Mouse (Mus musculus): ENCODE results near the gene Gramd1b.
"Not testable (repeated sequence)": the region's sequence is repeated elsewhere in the genome, so short reads cannot be mapped to it uniquely, and the experiment has no call there.

Gramd1b gene

GRCm38 (mm10) chr9:40511970-40512369, 19.2 kb downstream of the Gramd1b start:
- DNase-seq: no peak

- no peak for DNase-seq
Observed at GRCm38 (mm10) chr9:40509479-40509878, 21.7 kb downstream of the Gramd1b start.

GRCm38 (mm10) chr9:40506576-40506975, 24.6 kb downstream of the Gramd1b start:
- DNase-seq: no peak

- DNase-seq: no peak
Observed at GRCm38 (mm10) chr9:40505471-40506312, 25.5 kb downstream of the Gramd1b start.

GRCm38 (mm10) chr9:40504886-40505285, 26.3 kb downstream of the Gramd1b start:
- DNase-seq: no peak

GRCm38 (mm10) chr9:40500691-40501090, 30.5 kb downstream of the Gramd1b start:
- DNase-seq: no peak

- not testable (repeated sequence) for DNase-seq
Observed at GRCm38 (mm10) chr9:40482351-40483084, 48.7 kb downstream of the Gramd1b start.

GRCm38 (mm10) chr9:40481271-40481670, 49.9 kb downstream of the Gramd1b start:
- no peak for DNase-seq

GRCm38 (mm10) chr9:40479333-40479732, 51.9 kb downstream of the Gramd1b start:
- peak; percentile 77 for DNase-seq

- no peak for DNase-seq
Observed at GRCm38 (mm10) chr9:40478146-40478900, 52.9 kb downstream of the Gramd1b start.

- DNase-seq: no peak
Observed at GRCm38 (mm10) chr9:40477611-40478010, 53.6 kb downstream of the Gramd1b start.

GRCm38 (mm10) chr9:40476098-40476497, 55.1 kb downstream of the Gramd1b start:
- no peak for DNase-seq

GRCm38 (mm10) chr9:40472961-40473510, 58.1 kb downstream of the Gramd1b start:
- no peak for DNase-seq

GRCm38 (mm10) chr9:40469403-40470137, 61.6 kb downstream of the Gramd1b start:
- no peak for DNase-seq

GRCm38 (mm10) chr9:40466782-40467181, 64.4 kb downstream of the Gramd1b start:
- DNase-seq: peak; percentile 71

GRCm38 (mm10) chr9:40465596-40465995, 65.6 kb downstream of the Gramd1b start:
- DNase-seq: peak; percentile 83

GRCm38 (mm10) chr9:40462401-40462800, 68.8 kb downstream of the Gramd1b start:
- no peak for DNase-seq

- DNase-seq: no peak
Observed at GRCm38 (mm10) chr9:40460781-40461180, 70.4 kb downstream of the Gramd1b start.

- DNase-seq: no peak
Observed at GRCm38 (mm10) chr9:40459304-40460280, 71.6 kb downstream of the Gramd1b start.

GRCm38 (mm10) chr9:40458559-40459303, 72.5 kb downstream of the Gramd1b start:
- no peak for DNase-seq
